Mouse (Mus musculus) gastrocnemius, postnatal 36 days (tissue): ENCODE results near the gene Gm609. TPM values are rescaled to one million over a fixed set of nuclear protein-coding genes. Genes with fewer than 3 reads are reported as not detected.

Experiments
- DNase-seq, 2 experiments: peaks; one replicate each; pipeline ENCODE4 v3.0.0; 2022
- intact Hi-C: fragments of 180-260 bp; cut with DNase I; formaldehyde crosslinking; loops from one replicate; pipeline ENCODE4 v1.15.1; 2025
- total RNA-seq, 2 experiments: library from RNA; stranded (reverse); gene quantifications; 2 replicates each; pipeline ENCODE4 v1.2.3; 2021

Gm609 gene
- total RNA-seq, 2 experiments from 2014 or later: 0.10 TPM; not detected in 1

GRCm38 (mm10) chr16:45399411-45399810 lies 93.4 kb downstream of the Gm609 start:
- DNase-seq: no peak
- intact Hi-C loops: no loop called here

- intact Hi-C loops: no loop called here
- no peak for DNase-seq
Measured at GRCm38 (mm10) chr16:45397440-45397839, 95.3 kb downstream of the Gm609 start.

GRCm38 (mm10) chr16:45392246-45392645 lies 100.5 kb downstream of the Gm609 start:
- intact Hi-C loops: no loop called here
- no peak for DNase-seq

GRCm38 (mm10) chr16:45391680-45392079 lies 101.1 kb downstream of the Gm609 start:
- no peak for DNase-seq
- intact Hi-C loops: no loop called here

GRCm38 (mm10) chr16:45390286-45390956 lies 102.3 kb downstream of the Gm609 start:
- DNase-seq: no peak
- intact Hi-C loops: no loop called here

GRCm38 (mm10) chr16:45389833-45390232 lies 102.9 kb downstream of the Gm609 start:
- intact Hi-C loops: no loop called here
- no peak for DNase-seq

- intact Hi-C loops: no loop called here
- no peak for DNase-seq
Measured at GRCm38 (mm10) chr16:45389041-45389440, 103.7 kb downstream of the Gm609 start.

- intact Hi-C loops: no loop called here
- no peak for DNase-seq
Measured at GRCm38 (mm10) chr16:45381811-45382210, 111.0 kb downstream of the Gm609 start.

GRCm38 (mm10) chr16:45378959-45379358 lies 113.8 kb downstream of the Gm609 start:
- no peak for DNase-seq
- intact Hi-C loops: no loop called here

GRCm38 (mm10) chr16:45378147-45378943 lies 114.4 kb downstream of the Gm609 start:
- no peak for DNase-seq
- intact Hi-C loops: no loop called here

- intact Hi-C loops: no loop called here
- DNase-seq: no peak
Measured at GRCm38 (mm10) chr16:45377332-45377731, 115.4 kb downstream of the Gm609 start.

GRCm38 (mm10) chr16:45376812-45377211 lies 116.0 kb downstream of the Gm609 start:
- intact Hi-C loops: no loop called here
- no peak for DNase-seq

- intact Hi-C loops: no loop called here
- DNase-seq: no peak
Measured at GRCm38 (mm10) chr16:45376294-45376693, 116.5 kb downstream of the Gm609 start.

- intact Hi-C loops: no loop called here
- DNase-seq: no peak
Measured at GRCm38 (mm10) chr16:45375506-45376225, 117.1 kb downstream of the Gm609 start.

- DNase-seq: no peak
- intact Hi-C loops: no loop called here
Measured at GRCm38 (mm10) chr16:45374074-45374473, 118.7 kb downstream of the Gm609 start.

GRCm38 (mm10) chr16:45371076-45371475 lies 121.7 kb downstream of the Gm609 start:
- intact Hi-C loops: no loop called here
- no peak for DNase-seq

GRCm38 (mm10) chr16:45369285-45369965 lies 123.3 kb downstream of the Gm609 start:
- DNase-seq: no peak
- intact Hi-C loops: no loop called here

GRCm38 (mm10) chr16:45366111-45366510 lies 126.7 kb downstream of the Gm609 start:
- DNase-seq: no peak
- intact Hi-C loops: no loop called here

GRCm38 (mm10) chr16:45365353-45365752 lies 127.4 kb downstream of the Gm609 start:
- intact Hi-C loops: no loop called here
- no peak for DNase-seq

GRCm38 (mm10) chr16:45364627-45365026 lies 128.1 kb downstream of the Gm609 start:
- no peak for DNase-seq
- intact Hi-C loops: no loop called here
